Mouse (Mus musculus) thymus, postnatal 14 days (tissue): ENCODE measurements around the gene Jak2.

ENCODE experiments used
- DNase-seq: peaks from one replicate; pipeline ENCODE4 v3.0.0; 2021

Gene Jak2

GRCm38 (mm10) chr19:29311791-29312190, 60.2 kb downstream of the Jak2 start:
- DNase-seq: no peak

GRCm38 (mm10) chr19:29312661-29313060, 61.0 kb downstream of the Jak2 start:
- DNase-seq: no peak

GRCm38 (mm10) chr19:29323416-29324049, 71.9 kb downstream of the Jak2 start:
- DNase-seq: no peak

GRCm38 (mm10) chr19:29325053-29325851, 73.6 kb downstream of the Jak2 start, which contains the start of gene Insl6:
TSS of gene Insl6 (minus strand) at chr19:29325356.
- DNase-seq: peak; percentile 83

- DNase-seq: no peak
Measured at GRCm38 (mm10) chr19:29325852-29326180, 74.2 kb downstream of the Jak2 start.

GRCm38 (mm10) chr19:29326396-29326795, 74.8 kb downstream of the Jak2 start:
- DNase-seq: no peak

- no peak for DNase-seq
Measured at GRCm38 (mm10) chr19:29326822-29327552, 75.4 kb downstream of the Jak2 start.

GRCm38 (mm10) chr19:29334068-29334745, 82.6 kb downstream of the Jak2 start, which contains the start of gene Rln1:
TSS of gene Rln1 (minus strand) at chr19:29334670.
- no peak for DNase-seq

- no peak for DNase-seq
Measured at GRCm38 (mm10) chr19:29336624-29337023, 85.0 kb downstream of the Jak2 start.

GRCm38 (mm10) chr19:29341029-29341428, 89.4 kb downstream of the Jak2 start:
- no peak for DNase-seq

- DNase-seq: no peak
Measured at GRCm38 (mm10) chr19:29342281-29342680, 90.7 kb downstream of the Jak2 start.

GRCm38 (mm10) chr19:29344868-29345267, 93.2 kb downstream of the Jak2 start:
- no peak for DNase-seq

- no peak for DNase-seq
Measured at GRCm38 (mm10) chr19:29345636-29346035, 94.0 kb downstream of the Jak2 start.

- no peak for DNase-seq
Measured at GRCm38 (mm10) chr19:29350991-29351390, 99.4 kb downstream of the Jak2 start.

GRCm38 (mm10) chr19:29354895-29355877, 103.6 kb downstream of the Jak2 start:
- peak; percentile 94 for DNase-seq

- DNase-seq: no peak
Measured at GRCm38 (mm10) chr19:29356281-29356680, 104.7 kb downstream of the Jak2 start.

- no peak for DNase-seq
Measured at GRCm38 (mm10) chr19:29360251-29360650, 108.6 kb downstream of the Jak2 start.

GRCm38 (mm10) chr19:29361468-29362130, 110.0 kb downstream of the Jak2 start:
- peak; percentile 91 for DNase-seq

GRCm38 (mm10) chr19:29362173-29362930, 110.7 kb downstream of the Jak2 start:
- DNase-seq: no peak
